Mouse (Mus musculus) kidney, embryonic 16.5 days (tissue): ENCODE measurements around the gene Oas1f. TPM values are rescaled to one million over a fixed set of nuclear protein-coding genes. Genes with fewer than 3 reads are reported as not detected.

ENCODE experiments used
- ATAC-seq: fragments of 200-750 bp; cut with Nextera tagmentation; 2 replicates; pipeline ENCODE4 v1.8.0; 2017; ENCODE audit warnings: moderate TSS enrichment; ENCODE audit not compliant: low FRiP score, low TSS enrichment
- H3K27ac ChIP-seq: fragments of 300-500 bp; sonication (generic); 2 replicates; pipeline ENCODE4 v1.5.1; 2014; ENCODE audit warnings: low read length
- H3K27me3 ChIP-seq: fragments of 300-500 bp; sonication (generic); 2 replicates; pipeline ENCODE4 v1.6.1; 2014; ENCODE audit warnings: low read length, control low read depth, mixed read lengths; ENCODE audit not compliant: insufficient read depth
- H3K36me3 ChIP-seq: fragments of 300-500 bp; sonication (generic); 2 replicates; pipeline ENCODE4 v1.6.1; 2014; ENCODE audit warnings: low read length, control low read depth, mixed read lengths; ENCODE audit not compliant: insufficient read depth
- H3K4me1 ChIP-seq: fragments of 300-500 bp; sonication (generic); 2 replicates; pipeline ENCODE4 v1.6.1; 2014; ENCODE audit warnings: low read length, control low read depth, mixed read lengths; ENCODE audit not compliant: insufficient read depth
- H3K4me2 ChIP-seq: fragments of 300-500 bp; sonication (generic); replicated peaks from 2 replicates; pipeline ENCODE4 v1.6.1; 2014; ENCODE audit warnings: low read depth, low read length
- H3K4me3 ChIP-seq: fragments of 300-500 bp; sonication (generic); 2 replicates; pipeline ENCODE4 v1.5.1; 2014; ENCODE audit warnings: mild to moderate bottlenecking, low read length
- H3K9ac ChIP-seq: fragments of 300-500 bp; sonication (generic); replicated peaks from 2 replicates; pipeline ENCODE4 v1.6.1; 2014; ENCODE audit warnings: low read length
- H3K9me3 ChIP-seq: fragments of 300-500 bp; sonication (generic); 2 replicates; pipeline ENCODE4 v1.6.1; 2016; ENCODE audit warnings: low read length, control low read depth
- WGBS: fragments of 180-500 bp; shearing (Covaris S2); extraction: QIAGEN DNeasy Blood & Tissue Kit; methylation state at CpG from one replicate; pipeline ENCODE4 v1.1.7; 2014; 5-methylcytosine and 5-hydroxymethylcytosine counted together
- polyA plus RNA-seq: library from polyadenylated mRNA; unstranded; fragments of >200 nt; fragmentation: Nextera tagmentation; extraction: Ambion mirVana; gene quantifications from 2 replicates; pipeline ENCODE4 v1.2.1, GENCODE M21; 2015

Oas1f gene
- polyA plus RNA-seq, 1 experiment from 2014 or later, result 0.21 TPM

- H3K4me3 ChIP-seq, result no peak overlapping the region
- no peak overlapping the region for H3K4me2 ChIP-seq
- H3K9me3 ChIP-seq, result no peaks in the 10 kb centered on the region
- 83% methylated on average over 4 of the region's 4 CpGs for WGBS
- ATAC-seq, result no peak
- 0 out of 2 replicates have a peak, but pooled peaks cover under 1% of the 10 kb centered on the region for H3K27me3 ChIP-seq
- H3K4me1 ChIP-seq, result no peaks in the 10 kb centered on the region
- no peak overlapping the region for H3K9ac ChIP-seq
- no peaks in the 10 kb centered on the region for H3K36me3 ChIP-seq
- H3K27ac ChIP-seq, result no peak overlapping the region
Measured at GRCm38 (mm10) chr5:120831031-120831430, 16.1 kb upstream of the Oas1f start.

- H3K9me3 ChIP-seq, result no peaks in the 10 kb centered on the region
- H3K4me2 ChIP-seq, result no peak overlapping the region
- no peak for ATAC-seq
- H3K27me3 ChIP-seq, result 0 out of 2 replicates have a peak, but pooled peaks cover 3% of the 10 kb centered on the region
- no peak overlapping the region for H3K27ac ChIP-seq
- H3K9ac ChIP-seq, result no peak overlapping the region
- WGBS, result 9% methylated on average over 17 of the region's 17 CpGs
- no peak overlapping the region for H3K4me3 ChIP-seq
- no peaks in the 10 kb centered on the region for H3K4me1 ChIP-seq
- H3K36me3 ChIP-seq, result no peaks in the 10 kb centered on the region
Measured at GRCm38 (mm10) chr5:120833335-120834280, 13.6 kb upstream of the Oas1f start.

GRCm38 (mm10) chr5:120836731-120837585, 10.2 kb upstream of the Oas1f start:
- Histone ChIP-seq H3K27me3 (0 out of 2 replicates have a peak, but pooled peaks cover 3% of the 10 kb centered on the region), H3K4me2 (no peak overlapping the region), H3K4me3 (no peak overlapping the region), H3K9ac (no peak overlapping the region), H3K36me3 (no peaks in the 10 kb centered on the region), H3K27ac (no peak overlapping the region), H3K4me1 (no peaks in the 10 kb centered on the region), H3K9me3 (no peaks in the 10 kb centered on the region)
- WGBS, result 6% methylated on average over 8 of the region's 8 CpGs
- peak; percentile 19; the same call in 1 of the 2 replicates for ATAC-seq

GRCm38 (mm10) chr5:120844713-120845112, 2.5 kb upstream of the Oas1f start:
- H3K27me3 ChIP-seq, result no peaks in the 10 kb centered on the region
- no peak for ATAC-seq

DNA sequence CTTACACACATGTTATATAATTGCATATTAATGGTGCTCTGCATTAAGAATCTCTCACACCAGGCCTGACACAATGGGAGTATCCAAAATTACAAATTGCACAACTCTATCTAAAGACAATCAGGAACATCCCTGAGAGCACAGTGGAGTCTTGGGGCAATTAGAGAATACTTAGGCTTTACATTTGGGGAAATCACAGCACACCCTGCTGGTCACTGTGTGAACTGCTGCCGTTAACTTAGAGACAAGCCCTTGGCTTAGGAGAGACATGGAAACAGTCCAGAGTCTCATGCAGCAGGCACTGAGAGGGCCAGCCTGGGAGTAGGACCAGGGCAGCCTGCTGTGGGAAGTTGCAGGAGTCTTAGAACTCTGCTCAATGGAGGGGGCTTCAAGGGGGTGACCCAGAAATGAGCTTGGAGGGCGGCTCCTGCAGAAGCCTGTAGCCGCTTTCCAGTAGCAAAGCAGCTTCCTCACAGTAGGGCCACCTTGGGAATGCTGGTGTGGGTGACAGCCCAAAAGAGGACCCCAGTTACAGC, 2.5 kb downstream of the Oas1f start:
- Histone ChIP-seq H3K4me3 (no peak overlapping the region), H3K9ac (no peak overlapping the region), H3K4me1 (no peaks in the 10 kb centered on the region), H3K27me3 (no peaks in the 10 kb centered on the region), H3K9me3 (peaks cover 10% of the 10 kb centered on the region), H3K36me3 (no peaks in the 10 kb centered on the region), H3K4me2 (no peak overlapping the region), H3K27ac (no peak overlapping the region)
- ATAC-seq, result no peak
- 59% methylated on average over 3 of the region's 3 CpGs for WGBS

More at GRCm38 (mm10) chr5:120844713-120845112, 2.5 kb upstream of the Oas1f start:
- Histone ChIP-seq H3K9ac (no peak overlapping the region), H3K27ac (no peak overlapping the region), H3K36me3 (no peaks in the 10 kb centered on the region), H3K4me3 (no peak overlapping the region), H3K9me3 (no peaks in the 10 kb centered on the region), H3K4me2 (no peak overlapping the region), H3K4me1 (no peaks in the 10 kb centered on the region)
- WGBS, result 69% methylated on average over 3 of the region's 3 CpGs

DNA sequence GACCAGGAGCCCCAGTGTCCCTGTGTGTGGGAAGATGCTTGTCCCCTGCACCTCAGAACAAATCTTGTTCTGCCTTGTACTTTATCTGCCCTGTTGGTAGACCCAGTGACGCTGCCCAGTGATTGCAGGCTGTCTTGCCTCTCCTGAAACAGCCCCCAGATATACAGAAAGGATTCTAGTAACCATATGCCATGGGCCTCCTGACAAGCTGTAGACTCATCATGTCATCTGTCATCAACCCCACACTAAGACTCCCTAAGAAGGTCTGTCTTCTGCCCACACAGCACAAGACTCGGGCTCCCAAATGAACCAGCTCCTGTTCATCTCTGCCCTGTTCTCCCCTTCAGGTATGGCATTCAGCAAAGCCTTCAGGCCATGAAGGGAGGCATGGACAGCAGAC, 12.1 kb downstream of the Oas1f start:
- WGBS, result 85% methylated on average over 2 of the region's 2 CpGs
- ATAC-seq, result no peak

DNA sequence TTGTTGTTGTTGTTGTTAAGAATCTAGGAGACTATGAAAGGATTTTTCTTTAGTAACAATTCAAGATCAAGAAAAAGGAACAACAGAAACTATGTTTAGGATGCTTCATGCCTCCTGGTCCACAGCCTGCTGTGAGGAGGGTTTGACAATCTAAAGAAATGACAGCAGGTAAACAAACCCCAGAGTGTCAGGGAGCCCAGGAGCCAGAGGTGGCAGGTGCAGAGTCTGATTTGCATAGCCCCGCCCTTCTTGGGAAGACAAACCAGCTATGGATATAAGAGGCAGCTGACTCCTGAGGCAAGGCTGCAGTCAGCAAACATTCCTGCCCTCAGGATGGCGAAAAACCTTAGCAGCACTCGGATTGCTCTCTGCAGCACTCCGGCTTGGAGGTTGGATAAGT, 14.0 kb downstream of the Oas1f start, which contains the start of gene Oas1h:
TSS of gene Oas1h (plus strand) at position 301 of the 400 bp plus-strand sequence.
- H3K9ac ChIP-seq, result no peak within 1 kb of the TSS
- H3K27me3 ChIP-seq, result no peaks in the 10 kb centered on the region
- no peaks in the 10 kb centered on the region for H3K36me3 ChIP-seq
- H3K27ac ChIP-seq, result no peak within 1 kb of the TSS
- no peak within 1 kb of the TSS for H3K4me3 ChIP-seq
- WGBS, result 51% methylated on average over 4 of the region's 4 CpGs
- H3K4me1 ChIP-seq, result no peaks in the 10 kb centered on the region
- no peaks in the 10 kb centered on the region for H3K9me3 ChIP-seq
- no peak for ATAC-seq
- no peak within 1 kb of the TSS for H3K4me2 ChIP-seq

More for the DNA sequence above, 12.1 kb downstream of the Oas1f start:
- H3K4me2 ChIP-seq, result no peak overlapping the region
- H3K9me3 ChIP-seq, result peaks cover 4% of the 10 kb centered on the region
- H3K9ac ChIP-seq, result no peak overlapping the region
- no peaks in the 10 kb centered on the region for H3K36me3 ChIP-seq
- H3K4me3 ChIP-seq, result no peak overlapping the region
- no peaks in the 10 kb centered on the region for H3K4me1 ChIP-seq
- H3K27me3 ChIP-seq, result no peaks in the 10 kb centered on the region
- no peak overlapping the region for H3K27ac ChIP-seq

GRCm38 (mm10) chr5:120865336-120865860, 18.2 kb downstream of the Oas1f start:
- WGBS, result 61% methylated on average over 3 of the region's 3 CpGs
- Histone ChIP-seq H3K27ac (no peak overlapping the region), H3K4me2 (no peak overlapping the region), H3K36me3 (no peaks in the 10 kb centered on the region), H3K9me3 (no peaks in the 10 kb centered on the region), H3K4me1 (no peaks in the 10 kb centered on the region), H3K27me3 (no peaks in the 10 kb centered on the region), H3K4me3 (no peak overlapping the region), H3K9ac (no peak overlapping the region)
- no peak for ATAC-seq

- no peak overlapping the region for H3K4me2 ChIP-seq
- no peaks in the 10 kb centered on the region for H3K9me3 ChIP-seq
- H3K9ac ChIP-seq, result no peak overlapping the region
- H3K27ac ChIP-seq, result no peak overlapping the region
- no peaks in the 10 kb centered on the region for H3K27me3 ChIP-seq
- no peaks in the 10 kb centered on the region for H3K36me3 ChIP-seq
- no peak for ATAC-seq
- WGBS, result 83% methylated on average over 7 of the region's 7 CpGs
- no peaks in the 10 kb centered on the region for H3K4me1 ChIP-seq
- H3K4me3 ChIP-seq, result no peak overlapping the region
Measured at GRCm38 (mm10) chr5:120869436-120870015, 22.4 kb downstream of the Oas1f start.
